Mouse (Mus musculus): ENCODE data around the gene Vmn1r151.
"Not testable (repeated sequence)": the region's sequence is repeated elsewhere in the genome, so short reads cannot be mapped to it uniquely, and the experiment has no call there.

DNA sequence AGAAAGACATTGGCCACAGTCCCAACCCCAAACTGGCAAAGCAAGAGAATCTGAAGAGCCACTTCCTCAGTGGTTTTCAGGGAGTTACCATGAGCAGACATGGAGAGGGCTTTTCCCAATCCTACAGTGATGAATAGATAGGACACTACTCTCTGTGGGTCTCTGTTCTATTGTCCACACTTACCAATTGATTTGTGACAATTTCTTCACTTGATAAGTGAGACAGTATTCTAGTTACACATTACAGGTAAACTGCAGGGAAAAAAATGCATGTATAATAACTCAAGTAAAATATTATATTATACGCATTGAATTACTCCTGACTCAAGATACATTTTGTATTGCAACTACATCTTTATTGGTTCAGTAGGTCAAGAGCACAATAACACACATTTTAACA lies 35.3 kb upstream of the Vmn1r151 start, which contains the start of gene Gm8677:
- not testable (repeated sequence) for TF ChIP-seq CTCF (IDR thresholded peaks at IDR 0.05; ENCODE audit: control insufficient read depth, insufficient read depth, insufficient replicate concordance, low read depth, low read length); POLR2A (IDR thresholded peaks at IDR 0.05; ENCODE audit: control insufficient read depth, low read depth, low read length)
